Comparison of ENCODE assay signal across 8 mouse cellular contexts in genomic region chr6:42349006-42349425, GRCm38 (mm10). TPM values are rescaled to one million over a fixed set of nuclear protein-coding genes. Genes with fewer than 3 reads are reported as not detected.
DNase-seq lines count a peak whose midpoint lies in the region; ATAC-seq and TF ChIP-seq lines count a peak whose summit lies in the region.

No protein-coding gene starts in this region.

- peaks cover 3% of the 10 kb centered on the region for H3K79me2 ChIP-seq in MEL (ENCODE audit: control insufficient read depth, insufficient read depth, low read length, poor library complexity)

- peaks cover 9 to 36% of the 10 kb centered on the region in 2 experiments for H3K4me1 ChIP-seq in MEL (ENCODE audit: control insufficient read depth in 1 of 2, insufficient read depth in 2 of 2, low read length in 2 of 2)
- peaks cover 15% of the 10 kb centered on the region for H3K4me1 ChIP-seq in forebrain, embryonic 14.5 days (ENCODE audit: control insufficient read depth, insufficient read depth, low read length)
- H3K4me1 ChIP-seq in lung, embryonic 14.5 days (ENCODE audit: insufficient read depth) = peaks cover 25% of the 10 kb centered on the region

- TF ChIP-seq RAD21 in MEL (IDR thresholded peaks at IDR 0.05; ENCODE audit: low read depth, low read length) = peak; percentile 55

- under 1% methylated on average over 11 of the region's 11 CpGs for WGBS in forebrain, embryonic 14.5 days
- WGBS in lung, embryonic 14.5 days = 0% methylated on average over 11 of the region's 11 CpGs

- H3K9ac ChIP-seq in MEL (ENCODE audit: control insufficient read depth, low read depth, low read length, poor library complexity, severe bottlenecking) = peak overlapping the region; percentile 65
- H3K9ac ChIP-seq in forebrain, embryonic 14.5 days (ENCODE audit: low read length) = peak overlapping the region; percentile 85
- peak overlapping the region; percentile 92 for H3K9ac ChIP-seq in lung, embryonic 14.5 days

- peaks cover 0 to 24% of the 10 kb centered on the region in 2 experiments; a peak in 2 of 4 replicates for H3K36me3 ChIP-seq in MEL (ENCODE audit: control insufficient read depth in 1 of 2, insufficient read depth in 2 of 2, low read length in 2 of 2)
- 0 out of 2 replicates have a peak, but pooled peaks cover 5% of the 10 kb centered on the region for H3K36me3 ChIP-seq in forebrain, embryonic 14.5 days (ENCODE audit: control insufficient read depth, insufficient read depth, low read length)
- H3K36me3 ChIP-seq in lung, embryonic 14.5 days (ENCODE audit: insufficient read depth) = peaks cover 27% of the 10 kb centered on the region

- TF ChIP-seq EP300 in MEL (IDR thresholded peaks at IDR 0.05; ENCODE audit: low read depth in 1 of 2, low read length in 2 of 2) = no peak

- no peaks in the 10 kb centered on the region for H3K9me3 ChIP-seq in MEL (replicated peaks; ENCODE audit: insufficient read depth, low read length)
- H3K9me3 ChIP-seq in forebrain, embryonic 14.5 days (replicated peaks; ENCODE audit: control insufficient read depth, low read length) = no peaks in the 10 kb centered on the region
- H3K9me3 ChIP-seq in lung, embryonic 14.5 days (ENCODE audit: low read depth, low read length) = no peaks in the 10 kb centered on the region

- intact Hi-C loops in heart, postnatal 14 days (cut with DNase I) = loop anchor here (2.0 kb wide), 3 partner anchors 84 to 234 kb away; partner anchors contain the start of gene Casp2

- no peaks in the 10 kb centered on the region for H3K27me3 ChIP-seq in MEL (ENCODE audit: control insufficient read depth in 1 of 2, insufficient read depth in 2 of 2, low read length in 2 of 2)
- no peaks in the 10 kb centered on the region for H3K27me3 ChIP-seq in forebrain, embryonic 14.5 days (replicated peaks; ENCODE audit: control insufficient read depth, insufficient read depth, low read length)
- H3K27me3 ChIP-seq in lung, embryonic 14.5 days (ENCODE audit: insufficient read depth, low read length) = no peaks in the 10 kb centered on the region

- peak overlapping the region; percentile 59 to 82 for H3K4me3 ChIP-seq in MEL (ENCODE audit: control insufficient read depth in 1 of 2, insufficient read depth in 1 of 2, low read depth in 2 of 2, low read length in 2 of 2)
- peak overlapping the region; percentile 83 for H3K4me3 ChIP-seq in forebrain, embryonic 14.5 days (ENCODE audit: low read depth, low read length)
- H3K4me3 ChIP-seq in lung, embryonic 14.5 days (ENCODE audit: low read depth, low read length) = peak overlapping the region; percentile 85

- ATAC-seq in cerebellum, adult (ENCODE audit: insufficient number of reproducible peaks, low FRiP score, low TSS enrichment) = peak; percentile 31
- ATAC-seq in forebrain, embryonic 14.5 days = peak; percentile 49
- ATAC-seq in lung, embryonic 14.5 days (ENCODE audit: insufficient read depth) = peak; percentile 52
- peak; percentile 21; the same call in 1 of the 2 replicates for ATAC-seq in neutrophil, adult 5-6 weeks (ENCODE audit: extremely low read depth, insufficient number of reproducible peaks, low FRiP score, poor library complexity, severe bottlenecking)

- no peak for TF ChIP-seq POLR2A in MEL (IDR thresholded peaks at IDR 0.05; ENCODE audit: control insufficient read depth in 1 of 2, insufficient read depth in 1 of 2, low read depth in 1 of 2, low read length in 2 of 2, poor library complexity in 1 of 2)

- H3K27ac ChIP-seq in MEL (ENCODE audit: control insufficient read depth, low read depth, low read length) = peak overlapping the region; percentile 43
- H3K27ac ChIP-seq in forebrain, embryonic 14.5 days (ENCODE audit: low read depth, low read length) = peak overlapping the region; percentile 87
- H3K27ac ChIP-seq in lung, embryonic 14.5 days (ENCODE audit: low read depth) = peak overlapping the region; percentile 99

- peak overlapping the region; percentile 89 for H3K4me2 ChIP-seq in forebrain, embryonic 14.5 days (ENCODE audit: low read length)
- peak overlapping the region; percentile 85 for H3K4me2 ChIP-seq in lung, embryonic 14.5 days

- peak; percentile 40 to 78 (median 74); a peak in 5 of 6 replicates for TF ChIP-seq CTCF in MEL (IDR thresholded peaks at IDR 0.05 in 2 of 3, conservative IDR thresholded peaks at IDR 0.05 in 1 of 3; ENCODE audit: control insufficient read depth in 1 of 3, insufficient read depth in 1 of 3, low read depth in 2 of 3, low read length in 3 of 3, poor library complexity in 1 of 3, severe bottlenecking in 1 of 3)
- peak; percentile 61 for TF ChIP-seq CTCF in lung, embryonic 14.5 days (IDR thresholded peaks at IDR 0.05; ENCODE audit: low read depth)

- peak; percentile 85 for DNase-seq in MEL (ENCODE audit: low read depth, low spot score)
- DNase-seq in forebrain, embryonic 14.5 days (ENCODE audit: low spot score) = peak; percentile 72
- peak; percentile 82 to 86 for DNase-seq in heart, postnatal 14 days
- DNase-seq in layer of hippocampus, adult 9-10 months (ENCODE audit: low spot score) = peak; percentile 61
- peak; percentile 89 for DNase-seq in lung, embryonic 14.5 days
- DNase-seq in thymus, postnatal 36 days = peak; percentile 82 to 86

TF ChIP-seq in MEL, 35 proteins besides CTCF, POLR2A, EP300 and RAD21:
- peak; percentile 69 for TF ChIP-seq ZNF384 (IDR thresholded peaks at IDR 0.05; ENCODE audit: low read depth, low read length)
- TF ChIP-seq POLR2AphosphoS2 (IDR thresholded peaks at IDR 0.05; ENCODE audit: low read length) = no peak
- peak; percentile 50 for TF ChIP-seq ZC3H11A (IDR thresholded peaks at IDR 0.05; ENCODE audit: low read depth, low read length)
- TF ChIP-seq SMC3 (IDR thresholded peaks at IDR 0.05; ENCODE audit: low read depth, low read length) = peak; percentile 57
TF ChIP-seq in MEL: peak in this region for 3.

RNA-seq across cellular contexts. Expression of gene Zyx, which starts 0.4 kb away (rescaled TPM):
- total RNA-seq in MEL (2012; rRNA removed) = 7.0 and 7.5 TPM in 2 replicates
- 10 to 100 TPM in 1 of 2 experiments, not detected in 1; 48.4 TPM for polyA plus RNA-seq in MEL (2012; ENCODE audit: insufficient read depth in 1 of 2, insufficient read length in 2 of 2, low read depth in 1 of 2, low replicate concordance in 2 of 2, missing spikeins in 1 of 2)
- polyA plus RNA-seq in forebrain, embryonic 14.5 days (2014; fragmentation: Nextera tagmentation; extraction: Ambion mirVana) = 34.8 and 41.0 TPM in 2 replicates
- total RNA-seq in heart, postnatal 14 days (2021) = 10 to 100 TPM; 78.9 to 88.6 TPM
- polyA plus RNA-seq in lung, embryonic 14.5 days (2014; fragmentation: Nextera tagmentation; extraction: Ambion mirVana) = 194 and 198 TPM in 2 replicates
- 327 and 356 TPM in 2 replicates for total RNA-seq in neutrophil, adult 5-6 weeks (2017)

RNA-seq across cellular contexts. Expression of gene Epha1, which starts 24.1 kb away (rescaled TPM):
- total RNA-seq in MEL (2012; rRNA removed) = not detected in 2 replicates
- polyA plus RNA-seq in MEL (2012; ENCODE audit: insufficient read depth in 1 of 2, insufficient read length in 2 of 2, low read depth in 1 of 2, low replicate concordance in 2 of 2, missing spikeins in 1 of 2) = under 1 TPM in 1 of 2 experiments, not detected in 1; 0.04 TPM
- 0.05 and 0.07 TPM in 2 replicates for polyA plus RNA-seq in forebrain, embryonic 14.5 days (2014; fragmentation: Nextera tagmentation; extraction: Ambion mirVana)
- under 1 TPM; 0.51 to 0.67 TPM for total RNA-seq in heart, postnatal 14 days (2021)
- polyA plus RNA-seq in lung, embryonic 14.5 days (2014; fragmentation: Nextera tagmentation; extraction: Ambion mirVana) = 5.7 and 7.0 TPM in 2 replicates
- total RNA-seq in neutrophil, adult 5-6 weeks (2017) = 1.2 and 2.5 TPM in 2 replicates

RNA-seq across cellular contexts. Expression of gene Fam131b, which starts 24.6 kb away (rescaled TPM):
- total RNA-seq in MEL (2012; rRNA removed) = not detected in 2 replicates
- polyA plus RNA-seq in MEL (2012; ENCODE audit: insufficient read depth in 1 of 2, insufficient read length in 2 of 2, low read depth in 1 of 2, low replicate concordance in 2 of 2, missing spikeins in 1 of 2) = under 1 TPM in 1 of 2 experiments, not detected in 1; 0.06 TPM
- polyA plus RNA-seq in forebrain, embryonic 14.5 days (2014; fragmentation: Nextera tagmentation; extraction: Ambion mirVana) = 4.7 and 5.6 TPM in 2 replicates
- total RNA-seq in heart, postnatal 14 days (2021) = 1 to 10 TPM; 1.1 to 1.2 TPM
- 0.11 and 0.13 TPM in 2 replicates for polyA plus RNA-seq in lung, embryonic 14.5 days (2014; fragmentation: Nextera tagmentation; extraction: Ambion mirVana)
- 0.12 TPM in 1 of 2 replicates, not detected in the other for total RNA-seq in neutrophil, adult 5-6 weeks (2017)

RNA-seq across cellular contexts. Expression of gene Tas2r143, which starts 51.0 kb away (rescaled TPM):
- not detected in 2 replicates for total RNA-seq in MEL (2012; rRNA removed)
- polyA plus RNA-seq in MEL (2012; ENCODE audit: insufficient read depth in 1 of 2, insufficient read length in 2 of 2, low read depth in 1 of 2, low replicate concordance in 2 of 2, missing spikeins in 1 of 2) = not detected
- polyA plus RNA-seq in forebrain, embryonic 14.5 days (2014; fragmentation: Nextera tagmentation; extraction: Ambion mirVana) = not detected in 2 replicates
- total RNA-seq in heart, postnatal 14 days (2021) = not detected
- polyA plus RNA-seq in lung, embryonic 14.5 days (2014; fragmentation: Nextera tagmentation; extraction: Ambion mirVana) = not detected in 2 replicates
- total RNA-seq in neutrophil, adult 5-6 weeks (2017) = 7.2 and 12.5 TPM in 2 replicates

RNA-seq across cellular contexts. Expression of gene Tas2r135, which starts 56.2 kb away (rescaled TPM):
- total RNA-seq in MEL (2012; rRNA removed) = not detected in 2 replicates
- polyA plus RNA-seq in MEL (2012; ENCODE audit: insufficient read depth in 1 of 2, insufficient read length in 2 of 2, low read depth in 1 of 2, low replicate concordance in 2 of 2, missing spikeins in 1 of 2) = not detected
- not detected in 2 replicates for polyA plus RNA-seq in forebrain, embryonic 14.5 days (2014; fragmentation: Nextera tagmentation; extraction: Ambion mirVana)
- total RNA-seq in heart, postnatal 14 days (2021) = under 1 TPM in 1 of 2 experiments, not detected in 1; 0.39 TPM
- not detected in 2 replicates for polyA plus RNA-seq in lung, embryonic 14.5 days (2014; fragmentation: Nextera tagmentation; extraction: Ambion mirVana)
- 7.4 and 12.2 TPM in 2 replicates for total RNA-seq in neutrophil, adult 5-6 weeks (2017)

Comparison
In these comparisons a context has a peak if more than half of its experiments do, and no peak if none do; other contexts are left out.
1. Peak in every context shown above with its lines: DNase-seq, ATAC-seq, H3K4me3 ChIP-seq and H3K27ac ChIP-seq.
2. H3K27ac ChIP-seq: peak in every context shown above with its lines; median percentile 99 in lung, embryonic 14.5 days; 87 in forebrain, embryonic 14.5 days; 43 in MEL.